Mouse (Mus musculus): ENCODE results near the gene H2-M9. TPM values are rescaled to one million over a fixed set of nuclear protein-coding genes. Genes with fewer than 3 reads are reported as not detected.

The H2-M9 gene
- total RNA-seq (2022) = not detected

GRCm38 (mm10) chr17:36642566-36642965, at the start of gene H2-M9:
TSS of gene H2-M9 (minus strand) at chr17:36642666.
- DNase-seq (ENCODE audit: low spot score) = no peak

GRCm38 (mm10) chr17:36672119-36672518, 29.7 kb upstream of the H2-M9 start, which contains the start of gene H2-M1:
TSS of gene H2-M1 (minus strand) at chr17:36672219.
- no peak for DNase-seq (ENCODE audit: low spot score)

Other genes starting within 250 kb of the H2-M9 start
- not detected for gene H2-M10.4, start 180.3 kb downstream of the H2-M9 start, total RNA-seq (2022)
- gene H2-M11, start 95.6 kb downstream of the H2-M9 start, total RNA-seq (2022) = not detected
- gene H2-M1, start 29.6 kb upstream of the H2-M9 start, total RNA-seq (2022) = not detected
- not detected for gene H2-M10.5, start 130.2 kb upstream of the H2-M9 start, total RNA-seq (2022)
- not detected for gene H2-M10.6, start 169.5 kb upstream of the H2-M9 start, total RNA-seq (2022)
- gene Trim26, start 194.5 kb upstream of the H2-M9 start, total RNA-seq (2022) = 10 to 100 TPM; 19.6 to 20.5 (median 19.9) TPM
- not detected for gene Trim15, start 224.5 kb upstream of the H2-M9 start, total RNA-seq (2022)
- gene Trim10, start 226.9 kb upstream of the H2-M9 start, total RNA-seq (2022) = under 1 TPM in 2 of 4 experiments, not detected in 2; 0.16 to 0.83 TPM
- gene Trim40, start 247.5 kb upstream of the H2-M9 start, total RNA-seq (2022) = under 1 TPM in 1 of 4 experiments, not detected in 3; 0.23 TPM

Measured in heart, adult 8-10 months (tissue).